Mouse (Mus musculus): ENCODE measurements around the gene Lrrc2. TPM values are rescaled to one million over a fixed set of nuclear protein-coding genes. Genes with fewer than 3 reads are reported as not detected.

Gene Lrrc2
- polyA plus RNA-seq, 1 experiment, result 3.5 TPM

DNA sequence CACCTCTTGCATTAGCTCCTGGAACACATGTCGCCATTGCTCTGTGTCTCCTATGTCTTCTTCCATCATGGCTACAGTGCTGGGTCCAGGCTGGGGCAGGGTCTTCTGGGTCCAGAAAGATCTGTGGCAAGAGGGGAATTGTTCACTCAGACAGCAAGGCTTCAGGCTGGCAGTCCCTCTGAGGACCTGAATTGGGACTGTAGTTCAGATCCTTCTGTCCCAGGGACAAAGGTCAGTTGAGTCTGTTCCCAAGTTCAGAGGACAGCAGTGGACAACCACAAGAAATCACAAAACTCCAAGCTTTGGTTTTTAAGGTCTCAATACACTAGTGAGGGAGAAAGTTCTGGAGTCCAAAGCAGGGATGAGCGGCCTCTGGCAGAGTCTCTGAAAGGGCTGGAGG, 38.2 kb downstream of the Lrrc2 start:
- Histone ChIP-seq H3K4me3 (replicated peaks; ENCODE audit: insufficient read depth, low read depth, low read length) (no peak overlapping the region), H3K27ac (ENCODE audit: insufficient read depth, low read length) (no peak overlapping the region)
- WGBS, result 94% methylated on average over 2 of the region's 2 CpGs

DNA sequence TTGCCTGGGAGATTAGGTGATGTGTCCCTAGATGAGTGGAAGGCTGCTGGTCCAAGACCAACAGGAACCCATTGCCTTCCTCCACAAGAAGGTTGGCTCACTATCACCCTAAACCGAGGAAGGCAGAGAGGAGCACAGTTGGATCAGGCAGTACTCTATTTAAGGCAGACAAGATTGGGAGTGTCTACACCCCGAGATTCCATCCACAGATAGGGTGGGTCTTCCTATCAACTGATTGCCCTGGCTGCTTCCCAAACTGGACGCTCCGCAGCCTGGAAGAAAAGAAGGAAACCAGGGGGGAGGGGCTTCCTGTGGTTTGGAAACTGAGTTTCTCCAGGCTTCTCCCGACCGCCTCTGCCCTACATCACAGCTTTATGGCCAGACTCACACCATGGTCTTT, 38.9 kb downstream of the Lrrc2 start, which contains the start of gene Rtp3:
TSS of gene Rtp3 (minus strand) at position 380 of the 400 bp plus-strand sequence.
- DNase-seq, result no peak
- Histone ChIP-seq H3K4me1 (ENCODE audit: control insufficient read depth, insufficient read depth, low read length) (no peaks in the 10 kb centered on the region), H3K4me3 (replicated peaks; ENCODE audit: insufficient read depth, low read depth, low read length) (no peak within 1 kb of the TSS), H3K27me3 (ENCODE audit: control insufficient read depth, insufficient read depth, low read length) (no peaks in the 10 kb centered on the region), H3K27ac (ENCODE audit: insufficient read depth, low read length) (no peak within 1 kb of the TSS)
- no peak for TF ChIP-seq CTCF (IDR thresholded peaks at IDR 0.05; ENCODE audit: borderline replicate concordance, insufficient read depth, low read depth, low read length)
- no peak for TF ChIP-seq POLR2A (IDR thresholded peaks at IDR 0.05; ENCODE audit: borderline replicate concordance, insufficient read depth, low read length)
- 49% methylated on average over 6 of the region's 6 CpGs for WGBS

More for the DNA sequence above, 38.2 kb downstream of the Lrrc2 start:
- TF ChIP-seq POLR2A (IDR thresholded peaks at IDR 0.05; ENCODE audit: borderline replicate concordance, insufficient read depth, low read length) (no peak), CTCF (IDR thresholded peaks at IDR 0.05; ENCODE audit: borderline replicate concordance, insufficient read depth, low read depth, low read length) (no peak)
- H3K4me1 ChIP-seq (ENCODE audit: control insufficient read depth, insufficient read depth, low read length), result no peaks in the 10 kb centered on the region
- no peak for DNase-seq
- H3K27me3 ChIP-seq (ENCODE audit: control insufficient read depth, insufficient read depth, low read length), result no peaks in the 10 kb centered on the region

DNA sequence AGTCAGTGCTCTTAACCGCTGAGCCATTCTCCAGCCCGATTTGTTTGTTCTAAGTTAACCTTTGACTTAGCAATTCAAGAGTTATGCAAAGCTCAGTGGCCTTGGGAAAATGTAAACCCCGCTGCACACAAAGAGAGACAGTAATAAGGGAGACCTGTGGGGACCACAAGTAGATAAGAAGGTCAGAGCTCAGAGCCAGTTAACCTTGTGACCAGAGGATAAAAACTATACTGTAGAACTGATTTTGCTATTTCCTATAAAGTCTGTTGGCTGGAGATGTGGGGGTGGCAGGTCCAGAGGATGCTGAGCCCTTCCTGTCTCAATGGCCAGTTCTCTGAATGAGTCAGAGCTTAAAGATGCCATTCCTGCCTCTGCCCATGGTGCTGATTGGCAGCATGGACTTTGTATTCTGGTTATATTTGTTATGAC, 42.0 kb downstream of the Lrrc2 start:
- H3K4me1 ChIP-seq (ENCODE audit: control insufficient read depth, insufficient read depth, low read length), result no peaks in the 10 kb centered on the region
- DNase-seq, result no peak
- no peak for TF ChIP-seq CTCF (IDR thresholded peaks at IDR 0.05; ENCODE audit: borderline replicate concordance, insufficient read depth, low read depth, low read length)
- TF ChIP-seq POLR2A (IDR thresholded peaks at IDR 0.05; ENCODE audit: borderline replicate concordance, insufficient read depth, low read length), result no peak
- H3K27ac ChIP-seq (ENCODE audit: insufficient read depth, low read length), result no peak overlapping the region
- no peaks in the 10 kb centered on the region for H3K27me3 ChIP-seq (ENCODE audit: control insufficient read depth, insufficient read depth, low read length)
- H3K4me3 ChIP-seq (replicated peaks; ENCODE audit: insufficient read depth, low read depth, low read length), result no peak overlapping the region
- 61% methylated on average over 3 of the region's 3 CpGs for WGBS

DNA sequence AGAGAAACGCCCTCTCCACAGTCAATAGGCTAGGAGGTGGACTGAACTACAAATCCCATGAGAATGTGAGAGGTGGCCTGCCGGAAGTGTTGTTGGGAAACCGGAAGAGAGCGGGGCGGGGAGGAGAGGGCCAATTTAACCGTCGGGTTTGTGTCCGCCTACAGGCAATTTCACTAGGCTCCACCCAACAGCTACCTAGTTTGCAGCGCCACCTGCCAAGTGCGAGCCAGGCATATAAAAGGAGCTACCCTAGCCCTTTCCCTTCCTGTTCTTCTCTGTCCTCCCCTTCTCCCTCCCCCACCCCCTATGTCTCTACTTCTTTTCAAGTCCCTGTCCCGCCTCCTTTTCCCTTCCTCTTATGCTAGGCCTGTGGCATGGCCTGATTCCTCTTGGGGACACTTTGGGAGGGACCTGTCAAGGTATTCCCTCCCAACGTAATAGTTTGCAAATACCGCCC, 43.4 kb downstream of the Lrrc2 start:
- Histone ChIP-seq H3K4me3 (replicated peaks; ENCODE audit: insufficient read depth, low read depth, low read length) (peak overlapping the region; percentile 96), H3K27me3 (ENCODE audit: control insufficient read depth, insufficient read depth, low read length) (no peaks in the 10 kb centered on the region), H3K27ac (ENCODE audit: insufficient read depth, low read length) (no peak overlapping the region), H3K4me1 (ENCODE audit: control insufficient read depth, insufficient read depth, low read length) (no peaks in the 10 kb centered on the region)
- 13% methylated on average over 13 of the region's 13 CpGs for WGBS
- DNase-seq, result peak; percentile 69 to 80
- TF ChIP-seq CTCF (IDR thresholded peaks at IDR 0.05; ENCODE audit: borderline replicate concordance, insufficient read depth, low read depth, low read length) (no peak), POLR2A (IDR thresholded peaks at IDR 0.05; ENCODE audit: borderline replicate concordance, insufficient read depth, low read length) (peak; percentile 59; the same call in 1 of the 2 replicates)

DNA sequence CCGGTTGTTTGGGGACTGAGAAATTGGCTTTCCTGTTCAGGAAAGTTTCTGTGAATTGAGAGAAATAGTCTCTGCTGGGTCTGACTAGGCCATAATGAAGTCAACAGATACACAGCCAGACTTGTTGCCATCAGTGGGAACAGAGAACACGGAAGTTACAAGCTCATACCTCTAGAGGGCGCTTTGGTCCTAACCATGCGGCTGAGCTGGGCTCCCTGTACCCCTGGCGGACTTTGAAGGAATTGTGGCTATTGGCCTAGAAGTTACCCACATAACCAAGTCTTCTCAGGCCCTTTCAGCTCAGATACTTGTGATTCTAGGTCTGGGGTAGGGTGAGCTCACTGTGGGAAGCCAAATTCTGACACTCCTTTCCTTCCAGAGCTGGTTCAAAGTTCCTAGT, 45.9 kb downstream of the Lrrc2 start:
- Histone ChIP-seq H3K27ac (ENCODE audit: insufficient read depth, low read length) (no peak overlapping the region), H3K27me3 (ENCODE audit: control insufficient read depth, insufficient read depth, low read length) (no peaks in the 10 kb centered on the region), H3K4me1 (ENCODE audit: control insufficient read depth, insufficient read depth, low read length) (no peaks in the 10 kb centered on the region), H3K4me3 (replicated peaks; ENCODE audit: insufficient read depth, low read depth, low read length) (no peak overlapping the region)
- DNase-seq, result peak; percentile 50 to 56
- 9% methylated on average over 5 of the region's 5 CpGs for WGBS
- TF ChIP-seq CTCF (IDR thresholded peaks at IDR 0.05; ENCODE audit: borderline replicate concordance, insufficient read depth, low read depth, low read length) (peak; percentile 94), POLR2A (IDR thresholded peaks at IDR 0.05; ENCODE audit: borderline replicate concordance, insufficient read depth, low read length) (no peak)

DNA sequence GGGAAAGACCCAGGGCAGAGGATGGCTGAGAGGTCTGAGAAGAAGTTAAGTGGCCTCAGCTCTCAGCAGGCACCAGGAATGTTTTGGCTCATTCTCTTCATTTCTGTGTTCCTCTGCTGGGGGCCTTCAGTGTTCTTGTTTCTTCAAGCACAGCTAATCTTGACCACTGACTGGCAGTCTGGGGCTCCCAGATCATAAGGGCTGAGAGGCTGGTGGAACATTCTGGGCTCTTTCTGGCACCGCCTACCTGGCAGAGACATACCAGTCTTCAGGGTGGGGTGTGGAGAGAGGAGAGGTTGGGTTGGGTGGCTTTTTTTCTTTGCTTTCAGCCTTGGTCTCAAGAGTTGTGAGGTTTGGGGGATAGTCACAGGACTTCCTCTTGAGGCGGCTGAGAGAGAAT, 47.7 kb downstream of the Lrrc2 start:
- Histone ChIP-seq H3K4me1 (ENCODE audit: control insufficient read depth, insufficient read depth, low read length) (no peaks in the 10 kb centered on the region), H3K27me3 (ENCODE audit: control insufficient read depth, insufficient read depth, low read length) (no peaks in the 10 kb centered on the region), H3K27ac (ENCODE audit: insufficient read depth, low read length) (no peak overlapping the region), H3K4me3 (replicated peaks; ENCODE audit: insufficient read depth, low read depth, low read length) (no peak overlapping the region)
- WGBS, result 58% methylated on average over 2 of the region's 2 CpGs
- no peak for DNase-seq
- no peak for TF ChIP-seq CTCF (IDR thresholded peaks at IDR 0.05; ENCODE audit: borderline replicate concordance, insufficient read depth, low read depth, low read length)
- TF ChIP-seq POLR2A (IDR thresholded peaks at IDR 0.05; ENCODE audit: borderline replicate concordance, insufficient read depth, low read length), result no peak

DNA sequence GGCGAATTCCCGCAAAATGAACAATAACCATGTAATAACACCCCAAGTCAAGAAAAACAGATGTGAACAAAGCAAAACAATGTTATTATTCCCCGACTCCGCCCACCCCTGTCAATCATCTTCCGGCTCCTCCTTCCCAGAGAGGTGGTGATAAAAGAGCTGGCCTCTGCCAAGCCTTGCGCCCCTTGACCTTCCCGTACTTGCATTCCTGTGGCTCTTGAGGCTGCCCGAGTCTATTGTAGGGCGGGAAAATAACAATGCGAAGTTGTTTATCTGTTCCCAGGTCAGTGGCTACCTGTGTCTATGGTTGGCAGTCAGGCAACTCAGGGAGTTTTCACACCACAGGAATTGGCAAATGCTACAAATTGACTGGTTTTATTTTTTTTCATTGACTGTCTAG, 48.5 kb downstream of the Lrrc2 start:
- Histone ChIP-seq H3K4me3 (replicated peaks; ENCODE audit: insufficient read depth, low read depth, low read length) (no peak overlapping the region), H3K27ac (ENCODE audit: insufficient read depth, low read length) (no peak overlapping the region), H3K27me3 (ENCODE audit: control insufficient read depth, insufficient read depth, low read length) (no peaks in the 10 kb centered on the region), H3K4me1 (ENCODE audit: control insufficient read depth, insufficient read depth, low read length) (no peaks in the 10 kb centered on the region)
- no peak for DNase-seq
- WGBS, result 82% methylated on average over 10 of the region's 10 CpGs
- no peak for TF ChIP-seq POLR2A (IDR thresholded peaks at IDR 0.05; ENCODE audit: borderline replicate concordance, insufficient read depth, low read length)

DNA sequence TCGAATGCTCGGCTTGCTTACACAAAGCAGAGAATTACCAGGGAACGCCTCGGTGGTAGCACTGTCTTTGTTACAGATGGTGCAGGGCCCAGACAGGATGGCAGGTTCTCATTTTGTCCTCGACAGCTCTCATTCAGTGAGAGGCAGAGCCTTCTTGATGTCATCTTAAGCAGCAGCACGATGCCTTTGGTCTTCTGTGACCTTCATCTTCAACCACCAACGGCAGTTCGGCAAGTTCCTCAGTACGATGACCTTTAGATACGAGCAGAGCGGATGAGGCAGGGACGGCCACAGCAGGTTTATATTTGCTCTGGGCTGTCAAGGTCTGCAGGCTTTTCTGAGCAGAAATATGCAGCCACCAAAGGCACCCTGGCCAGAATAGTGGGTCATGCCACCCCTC, 50.3 kb downstream of the Lrrc2 start:
- DNase-seq, result no peak
- no peak overlapping the region for H3K27ac ChIP-seq (ENCODE audit: insufficient read depth, low read length)
- WGBS, result 74% methylated on average over 12 of the region's 12 CpGs
- H3K4me1 ChIP-seq (ENCODE audit: control insufficient read depth, insufficient read depth, low read length), result no peaks in the 10 kb centered on the region
- H3K27me3 ChIP-seq (ENCODE audit: control insufficient read depth, insufficient read depth, low read length), result no peaks in the 10 kb centered on the region
- no peak overlapping the region for H3K4me3 ChIP-seq (replicated peaks; ENCODE audit: insufficient read depth, low read depth, low read length)
- TF ChIP-seq POLR2A (IDR thresholded peaks at IDR 0.05; ENCODE audit: borderline replicate concordance, insufficient read depth, low read length), result no peak
- TF ChIP-seq CTCF (IDR thresholded peaks at IDR 0.05; ENCODE audit: borderline replicate concordance, insufficient read depth, low read depth, low read length), result no peak

All from cerebellum, adult 2 months (tissue).